Mouse (Mus musculus) neural tube, embryonic 11.5 days (tissue): ENCODE measurements at regions not wholly inside any gene's neighbourhood (a gene's known extent, or its start where the extent isn't known, plus 50 kb on each side); places are given as distances from the start of the nearest gene placed in this dataset.

ENCODE experiments used
- ATAC-seq: fragments of 200-750 bp; cut with Nextera tagmentation; 2 replicates; pipeline ENCODE4 v1.8.0; 2017; ENCODE audit warnings: moderate number of reproducible peaks, mild to moderate bottlenecking, moderate TSS enrichment, moderate library complexity; ENCODE audit not compliant: insufficient read depth, low FRiP score, low TSS enrichment
- DNase-seq: peaks from one replicate; pipeline ENCODE4 v3.0.0-alpha.2; 2015; ENCODE audit warnings: low spot score
- H3K27ac ChIP-seq: fragments of 300-500 bp; sonication (generic); 2 replicates; pipeline ENCODE4 v1.5.1; 2014; ENCODE audit warnings: low read depth, mild to moderate bottlenecking, low read length
- H3K27me3 ChIP-seq: fragments of 300-500 bp; sonication (generic); 2 replicates; pipeline ENCODE4 v1.6.1; 2014; ENCODE audit warnings: mild to moderate bottlenecking, low read length, mixed read lengths; ENCODE audit not compliant: control insufficient read depth, insufficient read depth
- H3K36me3 ChIP-seq: fragments of 300-500 bp; sonication (generic); 2 replicates; pipeline ENCODE4 v1.6.1; 2014; ENCODE audit warnings: mild to moderate bottlenecking, low read length, moderate library complexity, mixed read lengths; ENCODE audit not compliant: control insufficient read depth, insufficient read depth
- H3K4me1 ChIP-seq: fragments of 300-500 bp; sonication (generic); 2 replicates; pipeline ENCODE4 v1.6.1; 2014; ENCODE audit warnings: low read length, mixed read lengths; ENCODE audit not compliant: control insufficient read depth, insufficient read depth
- H3K4me2 ChIP-seq: fragments of 300-500 bp; sonication (generic); 2 replicates; pipeline ENCODE4 v1.6.1; 2014; ENCODE audit warnings: low read depth, mild to moderate bottlenecking, moderate library complexity
- H3K4me3 ChIP-seq: fragments of 300-500 bp; sonication (generic); 2 replicates; pipeline ENCODE4 v1.5.1; 2014; ENCODE audit warnings: low read depth, low read length
- H3K9ac ChIP-seq: fragments of 300-500 bp; sonication (generic); 2 replicates; pipeline ENCODE4 v1.6.1; 2014; ENCODE audit warnings: mild to moderate bottlenecking, low read length
- H3K9me3 ChIP-seq: fragments of 300-500 bp; sonication (generic); 2 replicates; pipeline ENCODE4 v1.6.1; 2016; ENCODE audit warnings: low read length; ENCODE audit not compliant: control insufficient read depth
- WGBS: fragments of 180-500 bp; shearing (Covaris S2); extraction: QIAGEN DNeasy Blood & Tissue Kit; methylation state at CpG from one replicate; pipeline ENCODE4 v1.1.7; 2014; 5-methylcytosine and 5-hydroxymethylcytosine counted together

- Histone ChIP-seq H3K4me2 (no peak overlapping the region), H3K27ac (no peak overlapping the region), H3K9me3 (no peaks in the 10 kb centered on the region), H3K4me1 (no peaks in the 10 kb centered on the region), H3K27me3 (no peaks in the 10 kb centered on the region), H3K36me3 (no peaks in the 10 kb centered on the region), H3K9ac (no peak overlapping the region), H3K4me3 (no peak overlapping the region)
- ATAC-seq, result no peak
- DNase-seq, result peak; percentile 41
- WGBS, result 39% methylated on average over 8 of the region's 8 CpGs
These were observed 144.4 kb upstream of the Acsl4 start for GRCm38 (mm10) chrX:142534780-142535179.

DNA sequence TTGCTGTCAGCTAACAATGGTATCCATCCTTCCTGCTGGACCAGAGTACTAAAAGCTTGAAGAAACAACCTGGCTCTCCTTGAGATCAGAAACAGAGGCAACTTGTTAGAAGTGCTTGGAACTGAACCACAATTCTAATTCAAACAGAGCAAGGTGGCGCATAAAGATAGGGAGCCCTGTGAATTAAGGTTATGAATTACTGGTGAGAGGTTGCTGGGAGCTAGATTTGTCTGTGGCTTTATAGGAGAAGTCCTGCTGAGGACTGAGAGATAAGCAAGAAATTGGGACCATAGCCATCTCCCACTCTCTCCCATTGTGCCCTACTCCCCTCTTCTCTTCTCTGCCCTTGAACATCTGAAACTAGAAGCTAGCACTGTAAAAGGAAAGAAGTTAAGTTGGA is 145.2 kb upstream of the Acsl4 start:
- H3K4me3 ChIP-seq, result no peak overlapping the region
- H3K4me2 ChIP-seq, result no peak overlapping the region
- no peak for DNase-seq
- no peaks in the 10 kb centered on the region for H3K9me3 ChIP-seq
- no peak overlapping the region for H3K9ac ChIP-seq
- H3K36me3 ChIP-seq, result no peaks in the 10 kb centered on the region
- H3K27ac ChIP-seq, result no peak overlapping the region
- H3K27me3 ChIP-seq, result no peaks in the 10 kb centered on the region
- WGBS, result 100% methylated on average over 1 of the region's 1 CpGs
- no peak for ATAC-seq
- no peaks in the 10 kb centered on the region for H3K4me1 ChIP-seq

GRCm38 (mm10) chrX:142535954-142536353 is 145.3 kb upstream of the Tmem164 start:
- Histone ChIP-seq H3K9me3 (no peaks in the 10 kb centered on the region), H3K4me2 (no peak overlapping the region), H3K9ac (no peak overlapping the region), H3K27ac (no peak overlapping the region), H3K36me3 (no peaks in the 10 kb centered on the region), H3K27me3 (no peaks in the 10 kb centered on the region), H3K4me3 (no peak overlapping the region), H3K4me1 (no peaks in the 10 kb centered on the region)
- WGBS, result 98% methylated on average over 2 of the region's 2 CpGs
- ATAC-seq (no peak), DNase-seq (no peak)

DNA sequence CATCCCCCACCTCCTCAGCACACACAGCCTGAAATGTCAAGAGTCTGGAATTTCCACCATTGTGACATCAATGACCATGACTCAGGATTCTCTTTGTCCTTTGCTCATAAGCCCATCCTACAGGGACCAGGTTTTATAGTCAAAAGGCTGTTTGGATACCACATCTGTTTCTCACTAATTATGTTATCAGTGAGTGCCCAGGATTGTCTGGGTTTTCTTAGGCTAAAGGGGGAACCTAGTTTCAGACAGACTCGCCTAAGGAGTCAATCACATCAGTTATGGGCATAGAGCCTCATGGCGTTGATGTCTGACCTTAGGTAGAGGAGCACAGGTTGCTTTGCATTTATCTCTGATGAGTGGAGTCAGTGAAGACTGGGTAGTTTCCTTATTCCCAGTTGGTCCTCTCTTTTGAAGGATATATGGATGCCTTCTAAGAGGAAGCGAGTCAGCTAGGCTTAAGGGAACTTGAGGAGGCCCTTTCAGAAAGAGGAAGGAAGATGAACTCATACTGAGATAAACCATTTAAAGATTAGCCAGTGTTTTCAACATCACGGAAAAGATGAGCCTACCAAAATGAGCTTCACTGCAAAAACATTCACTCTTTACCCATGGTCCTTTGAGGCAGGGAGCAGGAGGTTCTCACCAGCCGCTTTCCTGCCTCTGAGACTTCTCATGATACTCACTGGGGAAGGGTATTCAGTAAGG is 143.8 kb upstream of the Tmem164 start:
- WGBS, result 83% methylated on average over 5 of the region's 5 CpGs
- ATAC-seq (no peak), DNase-seq (no peak)
- H3K36me3 ChIP-seq, result no peaks in the 10 kb centered on the region
- no peaks in the 10 kb centered on the region for H3K27me3 ChIP-seq
- H3K9me3 ChIP-seq, result no peaks in the 10 kb centered on the region
- no peak overlapping the region for H3K4me2 ChIP-seq
- H3K4me3 ChIP-seq, result no peak overlapping the region
- no peak overlapping the region for H3K27ac ChIP-seq
- no peak overlapping the region for H3K9ac ChIP-seq
- no peaks in the 10 kb centered on the region for H3K4me1 ChIP-seq

DNA sequence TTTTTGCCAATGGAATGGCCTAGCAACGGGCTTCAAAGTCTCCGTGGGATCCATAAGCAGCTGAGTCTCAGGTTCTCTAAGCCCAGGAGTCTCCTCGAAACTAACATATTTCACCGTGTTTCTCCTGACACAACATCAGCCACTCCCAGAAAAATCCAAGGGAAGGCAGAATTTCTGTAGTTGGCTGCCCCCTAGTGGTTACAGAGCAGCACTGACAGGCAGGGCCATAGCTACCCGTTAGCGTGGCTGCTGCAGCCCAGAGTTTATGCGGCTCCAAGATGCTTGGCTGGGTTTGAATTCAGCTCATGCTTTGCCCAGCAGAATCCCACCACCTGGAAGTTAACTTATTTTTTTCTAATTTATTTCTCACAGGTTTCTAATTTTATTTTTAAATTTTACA is 140.9 kb upstream of the Tmem164 start:
- DNase-seq (peak; percentile 73), ATAC-seq (peak; percentile 58; the same call in 1 of the 2 replicates)
- no peak overlapping the region for H3K9ac ChIP-seq
- WGBS, result 15% methylated on average over 7 of the region's 7 CpGs
- H3K4me1 ChIP-seq, result no peaks in the 10 kb centered on the region
- no peak overlapping the region for H3K27ac ChIP-seq
- no peaks in the 10 kb centered on the region for H3K36me3 ChIP-seq
- no peak overlapping the region for H3K4me3 ChIP-seq
- no peaks in the 10 kb centered on the region for H3K27me3 ChIP-seq
- H3K4me2 ChIP-seq, result no peak overlapping the region
- no peaks in the 10 kb centered on the region for H3K9me3 ChIP-seq

- DNase-seq (no peak), ATAC-seq (no peak)
- Histone ChIP-seq H3K4me3 (no peak overlapping the region), H3K9ac (no peak overlapping the region), H3K4me1 (no peaks in the 10 kb centered on the region), H3K27me3 (no peaks in the 10 kb centered on the region), H3K27ac (no peak overlapping the region), H3K36me3 (no peaks in the 10 kb centered on the region), H3K4me2 (no peak overlapping the region), H3K9me3 (no peaks in the 10 kb centered on the region)
- WGBS, result 77% methylated on average over 4 of the region's 4 CpGs
These were observed 129.0 kb upstream of the Tmem164 start for GRCm38 (mm10) chrX:142552196-142552595.

DNA sequence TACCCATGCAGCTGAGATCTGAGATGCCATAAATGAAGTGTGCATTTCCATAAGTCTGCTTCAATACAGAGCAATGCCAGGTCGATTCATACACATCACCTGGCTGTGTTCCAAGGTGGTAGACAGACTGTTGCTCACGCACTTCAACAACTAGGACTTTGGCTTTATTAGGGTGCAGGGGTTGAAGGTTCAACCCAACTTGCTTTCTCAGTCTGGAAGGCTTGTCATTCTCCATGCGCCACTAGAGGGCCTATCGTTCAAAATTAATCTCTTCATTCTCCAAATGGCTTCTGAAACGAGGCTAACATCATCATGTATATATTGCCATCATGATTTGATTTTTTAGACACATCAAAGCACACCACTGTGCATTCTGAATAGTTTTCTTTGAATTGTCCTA is 127.0 kb upstream of the Tmem164 start:
- Histone ChIP-seq H3K9ac (no peak overlapping the region), H3K27me3 (no peaks in the 10 kb centered on the region), H3K4me3 (no peak overlapping the region), H3K4me1 (no peaks in the 10 kb centered on the region), H3K27ac (no peak overlapping the region), H3K36me3 (no peaks in the 10 kb centered on the region), H3K9me3 (no peaks in the 10 kb centered on the region), H3K4me2 (no peak overlapping the region)
- WGBS, result 22% methylated on average over 5 of the region's 5 CpGs
- ATAC-seq, result no peak
- no peak for DNase-seq

DNA sequence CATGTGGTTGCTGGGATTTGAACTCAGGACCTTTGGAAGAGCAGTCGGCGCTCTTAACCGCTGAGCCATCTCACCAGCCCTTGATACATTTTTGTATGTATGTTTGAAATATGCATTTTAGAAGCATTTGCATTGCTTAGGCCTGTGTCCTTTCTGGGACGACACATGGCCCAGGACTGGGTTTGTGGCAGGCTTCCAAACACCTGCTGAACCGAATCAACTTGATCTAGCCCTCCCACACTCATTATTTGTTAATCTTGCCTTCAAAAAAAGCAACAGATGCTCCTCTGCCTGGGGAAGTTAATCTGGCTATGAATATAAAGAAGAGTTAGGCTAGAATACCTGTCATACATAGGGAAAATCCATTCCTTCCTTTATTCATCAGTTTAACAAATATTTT is 123.7 kb upstream of the Tmem164 start:
- Histone ChIP-seq H3K4me1 (no peaks in the 10 kb centered on the region), H3K27me3 (no peaks in the 10 kb centered on the region), H3K9ac (no peak overlapping the region), H3K27ac (no peak overlapping the region), H3K4me3 (no peak overlapping the region), H3K36me3 (no peaks in the 10 kb centered on the region), H3K9me3 (no peaks in the 10 kb centered on the region), H3K4me2 (no peak overlapping the region)
- DNase-seq (no peak), ATAC-seq (no peak)
- WGBS, result 92% methylated on average over 5 of the region's 5 CpGs

- WGBS, result 62% methylated on average over 2 of the region's 2 CpGs
- no peaks in the 10 kb centered on the region for H3K9me3 ChIP-seq
- ATAC-seq, result no peak
- H3K36me3 ChIP-seq, result no peaks in the 10 kb centered on the region
- no peak overlapping the region for H3K9ac ChIP-seq
- H3K27me3 ChIP-seq, result 0 out of 2 replicates have a peak, but pooled peaks cover 3% of the 10 kb centered on the region
- H3K4me2 ChIP-seq, result no peak overlapping the region
- no peak for DNase-seq
- no peak overlapping the region for H3K27ac ChIP-seq
- H3K4me1 ChIP-seq, result no peaks in the 10 kb centered on the region
- H3K4me3 ChIP-seq, result no peak overlapping the region
These were observed 120.8 kb upstream of the Tmem164 start for GRCm38 (mm10) chrX:142560209-142560912.
